Mouse (Mus musculus): ENCODE measurements around the gene Marveld2.

GRCm38 (mm10) chr13:100658091-100658490, 41.3 kb upstream of the Marveld2 start:
- TF ChIP-seq CTCF (IDR thresholded peaks at IDR 0.05; ENCODE audit: low read depth) = no peak
- no peak for TF ChIP-seq EP300 (IDR thresholded peaks at IDR 0.05; ENCODE audit: low read depth)

All from liver, postnatal 0 days (tissue).